Mouse (Mus musculus) gastrocnemius, adult 18-20 months (tissue): ENCODE data around the gene Slc31a1. TPM values are rescaled to one million over a fixed set of nuclear protein-coding genes. Genes with fewer than 3 reads are reported as not detected.

Experiments
- DNase-seq: peaks from one replicate; pipeline ENCODE4 v3.0.0; 2021; ENCODE audit warnings: low spot score
- long read RNA-seq, 2 experiments: library from polyadenylated mRNA; stranded (forward); transcript quantifications; one replicate each; pipeline ENCODE4 v2.0.0; 2021
- total RNA-seq, 2 experiments: library from RNA; stranded (reverse); gene quantifications; 2 replicates each; pipeline ENCODE4 v1.2.3; 2021

Slc31a1 gene
- 1 to 10 TPM; 8.5 to 9.7 TPM for total RNA-seq
- long read RNA-seq, experiment 1, transcript Slc31a1-201 (5 exons, 3,718 nt) = major isoform, 27 of 27 reads
- long read RNA-seq, experiment 1, partial matches to known transcripts = 0 of 27 reads
- long read RNA-seq, experiment 1, other reads (novel, unspliced or antisense) = 0 of 27 reads
- long read RNA-seq, experiment 2, transcript Slc31a1-201 (5 exons, 3,718 nt) = major isoform, 23 of 25 reads
- long read RNA-seq, experiment 2, partial matches to known transcripts = 0 of 25 reads
- long read RNA-seq, experiment 2, other reads (novel, unspliced or antisense) = 2 of 25 reads

DNA sequence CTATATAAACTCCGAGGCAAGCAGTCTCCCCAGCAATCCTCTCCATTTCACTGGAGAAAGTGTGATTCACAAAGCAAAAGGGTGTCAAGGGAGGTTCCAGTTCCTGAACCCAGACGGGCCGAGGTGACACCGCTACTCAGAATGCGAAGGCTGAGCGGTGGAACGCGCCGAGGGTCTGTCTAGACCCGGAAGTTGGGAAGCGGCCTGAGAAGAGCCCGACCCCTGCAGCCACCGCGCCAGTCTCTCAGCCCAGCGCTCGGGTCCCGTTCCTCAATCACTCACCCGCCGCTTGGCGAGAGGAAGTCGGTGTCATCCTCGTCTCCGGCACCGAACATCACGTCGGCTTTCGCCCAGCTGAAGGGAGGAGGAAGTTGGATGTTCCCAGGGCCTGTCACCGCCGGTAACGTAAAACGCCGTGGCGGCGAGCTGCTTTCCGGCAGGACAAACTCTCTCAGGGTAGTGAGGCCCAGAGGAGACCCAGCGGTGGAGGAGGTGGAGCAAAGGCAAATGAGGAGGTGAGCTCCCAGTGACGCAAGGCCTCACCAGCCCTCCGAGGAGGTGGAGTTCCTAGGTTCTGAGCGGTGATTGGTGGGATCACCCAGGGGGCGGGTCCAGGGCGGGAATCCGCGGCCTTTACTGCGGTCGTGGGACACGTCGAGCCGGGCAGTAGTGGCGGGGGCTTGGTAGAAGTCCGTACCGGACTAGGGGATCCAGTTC is at the start of gene Slc31a1, which contains the start of gene Fkbp15:
TSS of gene Slc31a1 (plus strand) at position 640 of the 717 bp plus-strand sequence.
TSS of gene Fkbp15 (minus strand) at position 461 of the 717 bp plus-strand sequence.
- peak; percentile 97 for DNase-seq

DNA sequence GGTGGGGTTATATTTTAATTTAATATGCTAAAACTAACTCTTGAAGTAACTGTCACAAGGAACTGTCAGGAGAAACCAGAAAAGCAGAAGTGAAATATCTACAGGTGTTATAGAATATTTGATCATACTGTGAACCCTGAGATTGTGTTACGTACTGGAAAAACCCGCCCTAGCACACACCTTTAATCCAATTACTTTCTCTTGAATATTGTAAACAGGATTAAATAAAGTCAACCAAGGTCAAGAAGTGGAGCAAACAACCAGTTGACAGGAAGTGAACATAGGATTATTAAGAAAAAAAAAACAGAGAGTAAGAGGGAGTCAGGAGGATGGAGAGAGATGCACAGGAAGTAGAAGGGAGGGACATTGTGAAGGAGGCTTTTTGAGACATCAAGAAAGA is 47.7 kb upstream of the Slc31a1 start:
- no peak for DNase-seq

DNA sequence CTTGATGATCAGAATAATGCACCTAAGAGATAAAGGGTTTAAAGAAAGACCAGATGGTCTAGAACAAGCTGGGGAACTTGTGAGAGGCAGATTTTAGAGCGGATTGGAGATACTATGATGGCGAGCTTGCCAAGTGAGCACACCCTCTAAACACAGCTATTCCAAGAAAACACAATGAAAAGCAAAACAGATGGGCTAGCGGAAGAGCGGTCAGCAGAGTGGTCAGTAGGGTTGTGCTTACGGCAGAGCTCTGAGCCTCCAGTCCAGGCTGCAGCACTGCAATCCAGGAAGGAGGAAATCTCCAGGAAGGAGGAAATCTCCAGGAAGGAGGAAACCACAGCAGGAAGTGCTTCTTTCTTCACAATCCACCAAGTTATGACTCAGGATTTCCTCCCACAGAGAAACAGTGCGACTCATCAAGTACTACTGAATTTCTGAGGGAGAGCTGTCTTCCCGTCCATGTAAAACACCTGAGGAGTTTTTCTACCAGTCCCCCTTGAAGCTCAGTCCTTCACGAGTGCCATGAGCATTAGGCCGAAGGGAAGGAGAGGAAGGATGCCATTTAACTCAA is 46.8 kb upstream of the Slc31a1 start:
- no peak for DNase-seq

DNA sequence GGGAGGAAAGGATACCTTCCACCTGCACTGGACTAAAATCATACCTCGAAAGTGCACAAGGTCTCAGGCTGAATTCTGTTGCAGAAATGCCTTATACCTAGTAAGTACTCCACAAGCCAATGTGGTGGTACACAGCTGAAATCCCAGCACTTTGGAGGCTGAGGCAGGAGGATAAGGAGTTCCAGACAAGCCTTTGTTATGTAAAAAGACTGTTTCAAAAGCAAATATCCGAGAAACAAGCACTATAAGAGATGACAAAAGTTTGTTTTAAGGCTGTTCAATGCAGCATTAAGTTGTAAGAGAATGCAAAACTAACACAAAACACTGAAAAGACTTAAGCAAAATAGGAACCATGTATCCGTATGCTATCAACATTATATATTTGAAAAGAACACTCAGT is 46.0 kb upstream of the Slc31a1 start:
- no peak for DNase-seq

DNA sequence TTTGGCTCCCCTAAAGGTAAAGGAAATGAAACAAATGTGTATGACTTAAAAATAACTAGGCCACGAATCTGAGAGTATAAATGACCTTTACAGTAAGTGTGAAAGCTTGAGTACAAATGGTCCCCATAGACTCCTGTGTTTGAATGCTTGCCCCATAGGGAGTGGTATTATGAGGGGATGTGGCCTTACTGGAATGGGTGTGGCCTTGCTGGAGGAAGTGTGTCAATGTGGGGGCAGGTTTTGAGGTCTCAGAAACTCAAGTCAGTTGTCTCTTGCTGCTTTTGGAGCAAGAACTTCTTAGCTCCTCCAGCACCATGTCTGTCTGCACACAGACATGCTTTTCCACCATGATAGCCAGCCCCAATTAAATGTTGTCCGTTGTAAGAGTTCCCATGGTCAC is 44.1 kb upstream of the Slc31a1 start:
- DNase-seq = no peak

DNA sequence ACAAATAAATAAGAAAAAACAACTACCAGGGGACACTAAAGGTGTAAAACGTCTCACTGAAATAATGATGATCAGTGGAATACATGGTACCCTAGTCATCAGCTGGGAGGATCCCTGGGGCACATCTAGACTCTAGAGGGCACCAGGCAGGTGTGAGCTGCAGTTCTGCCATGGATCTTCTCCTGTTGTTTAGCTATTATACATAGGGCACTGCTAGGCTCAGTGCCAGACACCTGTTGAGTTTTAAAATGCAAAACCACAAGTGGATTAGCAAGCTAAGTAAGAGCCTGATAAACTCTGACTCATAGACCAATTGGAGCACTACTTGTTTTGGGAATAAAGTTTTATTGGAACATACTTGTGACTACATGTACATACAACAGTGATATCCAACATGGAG is 42.2 kb upstream of the Slc31a1 start:
- DNase-seq = no peak

DNA sequence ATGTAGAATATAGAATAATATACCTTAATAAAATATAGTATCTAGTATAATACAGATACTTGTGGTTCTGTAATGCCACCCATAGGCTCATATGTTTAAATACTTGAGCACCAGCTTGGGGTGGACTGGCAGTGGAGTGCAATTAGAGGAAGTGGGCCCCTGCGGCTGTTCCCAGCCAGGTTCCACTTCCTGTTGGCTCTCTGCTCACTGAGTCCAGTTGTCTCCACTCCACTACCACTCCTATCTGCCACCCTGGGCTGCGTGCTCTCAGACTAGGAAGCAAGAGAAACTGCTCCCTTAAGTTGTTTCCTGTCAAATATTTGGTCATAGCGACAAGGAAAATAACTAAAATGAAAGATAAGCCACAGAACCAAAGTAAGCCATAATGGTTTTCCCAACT is 37.8 kb upstream of the Slc31a1 start:
- no peak for DNase-seq

- no peak for DNase-seq
Measured at GRCm38 (mm10) chr4:62326111-62326510, 34.4 kb upstream of the Slc31a1 start.

GRCm38 (mm10) chr4:62328941-62329660 is 31.4 kb upstream of the Slc31a1 start:
- no peak for DNase-seq

- DNase-seq = no peak
Measured at GRCm38 (mm10) chr4:62331977-62332376, 28.6 kb upstream of the Slc31a1 start.

- DNase-seq = no peak
Measured at GRCm38 (mm10) chr4:62338536-62338935, 22.0 kb upstream of the Slc31a1 start.

GRCm38 (mm10) chr4:62344000-62344399 is 16.5 kb upstream of the Slc31a1 start:
- no peak for DNase-seq

DNA sequence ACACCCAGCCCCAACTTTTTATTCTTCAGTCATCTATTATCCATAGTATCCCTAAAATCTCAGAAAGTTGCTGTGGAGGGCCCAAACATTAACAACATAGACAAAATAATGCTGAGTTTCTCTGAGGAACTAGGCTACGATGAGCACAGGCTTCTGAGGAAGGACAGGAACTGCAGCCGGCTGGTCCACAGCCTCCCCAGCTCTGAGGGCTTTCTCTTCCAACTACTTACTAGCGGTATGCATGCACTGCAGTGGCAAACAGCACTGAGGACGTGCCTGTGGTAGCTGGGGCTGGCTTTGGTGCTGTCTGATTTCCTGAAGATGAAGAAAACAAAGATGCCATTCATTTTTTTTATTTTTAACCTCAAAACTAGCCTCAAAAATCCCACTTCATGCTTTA is 14.7 kb upstream of the Slc31a1 start:
- DNase-seq = no peak

- no peak for DNase-seq
Measured at GRCm38 (mm10) chr4:62347605-62348328, 12.8 kb upstream of the Slc31a1 start.

- DNase-seq = peak; percentile 33
Measured at GRCm38 (mm10) chr4:62348329-62348705, 12.2 kb upstream of the Slc31a1 start.

DNA sequence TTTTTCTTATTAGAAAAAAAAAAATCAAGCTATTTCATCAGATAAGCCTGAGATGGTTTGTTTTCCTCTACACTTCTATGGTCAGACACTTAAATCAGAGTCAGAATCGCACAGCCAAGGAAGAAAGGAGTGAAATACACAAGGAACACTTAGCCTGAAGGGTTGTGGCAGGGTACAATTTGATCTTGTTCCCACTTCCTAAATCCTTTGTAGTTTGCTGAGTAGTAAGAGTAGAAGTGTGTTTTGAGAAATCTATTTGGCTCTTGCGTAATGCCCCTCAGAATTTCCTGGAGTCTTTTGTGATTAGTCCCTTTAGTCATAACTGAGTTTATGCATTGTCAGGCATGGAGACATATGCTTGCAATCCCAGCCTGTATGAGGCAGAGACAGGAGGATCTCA is 11.2 kb upstream of the Slc31a1 start:
- DNase-seq = no peak

DNA sequence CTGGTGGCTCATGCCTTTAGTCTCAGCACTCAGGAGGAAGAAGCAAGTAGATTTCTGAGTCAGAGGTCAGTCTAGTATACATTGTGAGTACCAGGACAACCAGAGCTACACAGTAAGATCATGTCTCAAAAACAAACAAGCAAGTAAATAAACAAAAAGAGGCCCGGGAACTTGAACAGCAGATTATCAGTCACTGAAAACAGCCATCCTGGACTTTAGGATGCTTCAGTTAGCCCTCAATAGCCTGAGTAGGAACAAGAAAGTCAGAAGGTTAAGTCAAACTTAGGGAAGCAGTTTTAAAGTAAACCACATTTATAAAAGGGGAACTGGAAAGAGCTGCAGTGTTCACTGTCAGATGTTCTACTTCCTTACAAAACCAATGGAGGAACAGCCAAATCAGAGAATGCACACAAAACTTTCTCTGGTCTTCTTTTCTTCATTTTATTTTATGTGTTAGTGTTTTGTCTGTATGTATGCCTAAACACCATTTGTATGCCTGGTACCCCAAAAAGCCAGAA is 2.8 kb upstream of the Slc31a1 start:
- DNase-seq = no peak

DNA sequence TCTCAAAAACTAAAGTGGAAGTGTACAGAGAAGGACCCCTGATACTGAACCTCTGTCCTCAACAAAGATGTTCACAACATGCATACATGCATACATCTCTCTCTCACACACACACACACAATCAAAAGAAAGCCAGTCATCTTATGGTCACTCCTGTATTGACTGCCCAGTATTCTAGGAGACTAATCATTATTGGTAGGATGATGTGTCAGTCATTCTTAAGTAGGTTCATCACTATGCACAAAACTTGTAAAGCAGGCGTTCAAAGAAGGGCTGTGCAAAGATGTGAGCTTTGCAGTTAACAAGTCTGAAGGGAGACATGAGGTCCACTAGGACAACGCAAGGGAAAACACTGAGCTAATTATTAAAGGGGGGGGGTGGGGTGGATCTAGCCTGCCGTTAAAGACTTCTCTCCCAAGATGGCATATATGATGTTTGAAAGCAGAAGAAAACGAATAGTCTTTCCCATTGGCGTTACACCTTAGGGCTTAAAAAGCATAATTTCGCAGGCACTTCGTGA is 1.2 kb upstream of the Slc31a1 start:
- no peak for DNase-seq

GRCm38 (mm10) chr4:62360805-62361455 is 403 bp downstream of the Slc31a1 start:
- DNase-seq = no peak

GRCm38 (mm10) chr4:62361571-62361970 is 1.0 kb downstream of the Slc31a1 start:
- no peak for DNase-seq
